ENCODE assay signal across 24 mouse cellular contexts in the genomic region with DNA sequence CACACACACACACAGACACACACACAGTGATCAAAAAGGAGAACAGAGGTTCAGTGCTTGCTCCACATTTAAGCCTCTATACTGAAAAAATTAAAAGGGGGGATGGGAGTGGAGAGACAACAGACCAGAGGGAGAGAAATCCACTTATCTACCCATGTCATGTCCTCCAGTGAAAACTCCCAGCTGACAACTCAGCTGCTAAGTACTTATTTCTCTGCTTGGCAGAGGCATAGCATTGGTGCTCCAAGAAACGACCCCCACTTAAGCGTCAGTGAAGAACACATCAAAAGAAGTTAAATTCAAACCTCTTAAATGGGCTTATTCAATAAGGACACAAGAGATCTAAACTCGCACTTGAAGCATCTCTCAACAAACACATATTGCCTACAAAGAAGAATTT. TPM values are rescaled to one million over a fixed set of nuclear protein-coding genes. Genes with fewer than 3 reads are reported as not detected.
DNase-seq lines count a peak whose midpoint lies in the region; ATAC-seq lines count a peak whose summit lies in the region.
"Had no signal": no experiment of that assay in that cellular context is flagged by ENCODE, and none has a peak within 500 bp of the region (broad histone marks: within the 10 kb centered on the region; RNA-seq: fewer than 3 reads in every experiment).

No protein-coding gene starts in this region.

- peak; percentile 31 for DNase-seq in forebrain, embryonic 14.5 days (ENCODE audit: low spot score)
- no peak for DNase-seq in forebrain, embryonic 10.5 days (ENCODE audit: extremely low spot score, low spot score)
- peak; percentile 9 for DNase-seq in CD4-positive helper T cell, adult 2 months (ENCODE audit: low read depth, low spot score)
- DNase-seq in cerebellum, postnatal 36 days = no peak
- DNase-seq in heart, postnatal 36 days = no peak
- DNase-seq: adrenal gland, postnatal 10 days; cerebellum, adult 11 months; cerebellum, adult 9-11 months; gastrocnemius, postnatal 14 days; heart, adult 11 months; kidney, postnatal 14 days; layer of hippocampus, adult 9-11 months; thymus, adult 2 months; thymus, postnatal 4 days had no signal

- peak; percentile 72 for ATAC-seq in forebrain, embryonic 14.5 days
- 0 out of 2 replicates have a peak, but pooled peaks have one; percentile 15 for ATAC-seq in forebrain, embryonic 16.5 days
- ATAC-seq in midbrain, embryonic 15.5 days (replicated peaks) = peak; percentile 67
- ATAC-seq: intestine, postnatal 0 days had no signal

- WGBS in forebrain, embryonic 14.5 days = 39% methylated on average over 3 of the region's 3 CpGs
- 81% methylated on average over 3 of the region's 3 CpGs for WGBS in forebrain, embryonic 10.5 days
- 34% methylated on average over 3 of the region's 3 CpGs for WGBS in forebrain, embryonic 16.5 days
- 18% methylated on average over 3 of the region's 3 CpGs for WGBS in midbrain, embryonic 15.5 days

- H3K4me1 ChIP-seq in forebrain, embryonic 14.5 days (ENCODE audit: control insufficient read depth, insufficient read depth, low read length) = peaks cover 5% of the 10 kb centered on the region; the same call in 1 of the 2 replicates
- H3K4me1 ChIP-seq in forebrain, embryonic 10.5 days = 0 out of 2 replicates have a peak, but pooled peaks cover 2% of the 10 kb centered on the region
- peaks cover 4% of the 10 kb centered on the region for H3K4me1 ChIP-seq in forebrain, embryonic 16.5 days (replicated peaks; ENCODE audit: control insufficient read depth, insufficient read depth, low read length)
- H3K4me1 ChIP-seq in midbrain, embryonic 15.5 days = peaks cover 14% of the 10 kb centered on the region; the same call in 1 of the 2 replicates
- H3K4me1 ChIP-seq: embryonic facial prominence, embryonic 13.5 days; liver, embryonic 15.5 days had no signal

- intact Hi-C loops in heart, postnatal 36 days (cut with DNase I) = no loop called here

- H3K27me3 ChIP-seq in forebrain, embryonic 14.5 days (replicated peaks; ENCODE audit: control insufficient read depth, insufficient read depth, low read length) = no peaks in the 10 kb centered on the region
- no peaks in the 10 kb centered on the region for H3K27me3 ChIP-seq in forebrain, embryonic 10.5 days (ENCODE audit: poor library complexity, severe bottlenecking)
- H3K27me3 ChIP-seq in forebrain, embryonic 16.5 days (replicated peaks; ENCODE audit: control insufficient read depth, insufficient read depth, low read length) = no peaks in the 10 kb centered on the region
- no peaks in the 10 kb centered on the region for H3K27me3 ChIP-seq in midbrain, embryonic 15.5 days (replicated peaks)
- H3K27me3 ChIP-seq: embryonic facial prominence, embryonic 13.5 days; heart, embryonic 15.5 days; hindbrain, embryonic 12.5 days; liver, embryonic 15.5 days; lung, embryonic 15.5 days had no signal

- H3K4me3 ChIP-seq in forebrain, embryonic 14.5 days (ENCODE audit: low read depth, low read length) = no peak overlapping the region
- no peak overlapping the region for H3K4me3 ChIP-seq in forebrain, embryonic 10.5 days
- no peak overlapping the region for H3K4me3 ChIP-seq in forebrain, embryonic 16.5 days (replicated peaks; ENCODE audit: low read length)
- H3K4me3 ChIP-seq in midbrain, embryonic 15.5 days = no peak overlapping the region
- H3K4me3 ChIP-seq: embryonic facial prominence, embryonic 13.5 days; heart, embryonic 10.5 days; heart, embryonic 15.5 days; hindbrain, embryonic 12.5 days; liver, embryonic 15.5 days; lung, embryonic 15.5 days had no signal

- no peak overlapping the region for H3K4me2 ChIP-seq in forebrain, embryonic 14.5 days (ENCODE audit: low read length)
- no peak overlapping the region for H3K4me2 ChIP-seq in forebrain, embryonic 16.5 days (ENCODE audit: low read length)
- no peak overlapping the region for H3K4me2 ChIP-seq in midbrain, embryonic 15.5 days
- H3K4me2 ChIP-seq: embryonic facial prominence, embryonic 13.5 days; heart, embryonic 15.5 days; hindbrain, embryonic 12.5 days; liver, embryonic 15.5 days; lung, embryonic 15.5 days had no signal

- no peaks in the 10 kb centered on the region for H3K9me3 ChIP-seq in forebrain, embryonic 14.5 days (replicated peaks; ENCODE audit: control insufficient read depth, low read length)
- no peaks in the 10 kb centered on the region for H3K9me3 ChIP-seq in forebrain, embryonic 10.5 days
- no peaks in the 10 kb centered on the region for H3K9me3 ChIP-seq in forebrain, embryonic 16.5 days (ENCODE audit: control insufficient read depth, low read length)
- no peaks in the 10 kb centered on the region for H3K9me3 ChIP-seq in midbrain, embryonic 15.5 days
- H3K9me3 ChIP-seq: embryonic facial prominence, embryonic 13.5 days; heart, embryonic 10.5 days; heart, embryonic 15.5 days; hindbrain, embryonic 12.5 days; liver, embryonic 15.5 days; lung, embryonic 15.5 days had no signal

- no peak overlapping the region for H3K27ac ChIP-seq in forebrain, embryonic 14.5 days (ENCODE audit: low read depth, low read length)
- no peak overlapping the region for H3K27ac ChIP-seq in forebrain, embryonic 10.5 days
- H3K27ac ChIP-seq in forebrain, embryonic 16.5 days (ENCODE audit: low read length) = no peak overlapping the region
- H3K27ac ChIP-seq in midbrain, embryonic 15.5 days = no peak overlapping the region
- H3K27ac ChIP-seq: embryonic facial prominence, embryonic 13.5 days; heart, embryonic 10.5 days; heart, embryonic 15.5 days; hindbrain, embryonic 12.5 days; liver, embryonic 15.5 days; lung, embryonic 15.5 days had no signal

- no peak overlapping the region for H3K9ac ChIP-seq in forebrain, embryonic 14.5 days (ENCODE audit: low read length)
- no peak overlapping the region for H3K9ac ChIP-seq in forebrain, embryonic 16.5 days (replicated peaks; ENCODE audit: low read depth, low read length)
- no peak overlapping the region for H3K9ac ChIP-seq in midbrain, embryonic 15.5 days
- H3K9ac ChIP-seq: embryonic facial prominence, embryonic 13.5 days; heart, embryonic 15.5 days; hindbrain, embryonic 12.5 days; liver, embryonic 15.5 days; lung, embryonic 15.5 days had no signal

- H3K36me3 ChIP-seq in forebrain, embryonic 14.5 days (ENCODE audit: control insufficient read depth, insufficient read depth, low read length) = 0 out of 2 replicates have a peak, but pooled peaks cover 9% of the 10 kb centered on the region
- peaks cover 30% of the 10 kb centered on the region for H3K36me3 ChIP-seq in forebrain, embryonic 10.5 days (replicated peaks)
- no peaks in the 10 kb centered on the region for H3K36me3 ChIP-seq in forebrain, embryonic 16.5 days (ENCODE audit: control insufficient read depth, insufficient read depth)
- H3K36me3 ChIP-seq in midbrain, embryonic 15.5 days (replicated peaks) = no peaks in the 10 kb centered on the region
- H3K36me3 ChIP-seq: G1E; heart, embryonic 15.5 days; liver, embryonic 15.5 days had no signal

RNA-seq across cellular contexts. Expression of gene L3mbtl3, which starts 12.2 kb away (rescaled TPM):
- polyA plus RNA-seq in forebrain, embryonic 14.5 days (2014; fragmentation: Nextera tagmentation; extraction: Ambion mirVana) = 18.0 and 24.5 TPM in 2 replicates
- 17.6 and 18.5 TPM in 2 replicates for polyA plus RNA-seq in forebrain, embryonic 10.5 days (2016; fragmentation: Nextera tagmentation; extraction: Ambion mirVana)
- polyA plus RNA-seq in forebrain, embryonic 16.5 days (2015; fragmentation: Nextera tagmentation; extraction: Ambion mirVana) = 28.0 and 28.5 TPM in 2 replicates
- polyA plus RNA-seq in midbrain, embryonic 15.5 days (2015; fragmentation: Nextera tagmentation; extraction: Ambion mirVana) = 33.9 and 37.5 TPM in 2 replicates
- 1 to 10 TPM; 7.1 to 8.7 TPM for total RNA-seq in heart, postnatal 36 days (2021)
- polyA plus RNA-seq: G1E had no signal

Comparison
In these comparisons a context has a peak if more than half of its experiments do, and no peak if none do; other contexts are left out.
1. DNase-seq: peak in forebrain, embryonic 14.5 days (single experiment) and CD4-positive helper T cell, adult 2 months (single experiment); none in forebrain, embryonic 10.5 days (single experiment), cerebellum, postnatal 36 days (0 of 2) and heart, postnatal 36 days (0 of 2).
2. ATAC-seq: peak in every context shown above with its lines; median percentile 72 in forebrain, embryonic 14.5 days; 67 in midbrain, embryonic 15.5 days; 15 in forebrain, embryonic 16.5 days.